Mouse (Mus musculus) heart, adult 2 months (tissue): Measurements from ENCODE around the gene Rnf5.

Source experiments
- CTCF ChIP-seq: fragments of 200-600 bp; IDR thresholded peaks from 2 replicates; pipeline ENCODE4 v1.8.1; 2022; ENCODE audit warnings: antibody characterized with exemption, mild to moderate bottlenecking, moderate library complexity
- EP300 ChIP-seq: fragments of 200-500 bp; IDR thresholded peaks from 2 replicates; pipeline ENCODE4 v1.6.1; 2011; ENCODE audit warnings: low read depth, low read length, control low read depth; ENCODE audit not compliant: insufficient read depth
- POLR2A ChIP-seq: fragments of 200-500 bp; IDR thresholded peaks from 2 replicates; pipeline ENCODE4 v1.6.1; 2011; ENCODE audit warnings: mild to moderate bottlenecking, low read depth, low read length, control low read depth; ENCODE audit not compliant: insufficient read depth

GRCm38 (mm10) chr17:34560438-34560837 is 43.1 kb downstream of the Rnf5 start:
- TF ChIP-seq CTCF (no peak), POLR2A (no peak), EP300 (no peak)
